Mouse (Mus musculus) kidney, adult 2 months (tissue): ENCODE measurements around the gene 1700012B07Rik.

ENCODE experiments used
- CTCF ChIP-seq: fragments of 200-500 bp; conservative IDR thresholded peaks from 2 replicates; pipeline ENCODE4 v1.5.1; 2011; ENCODE audit warnings: low read depth, mild to moderate bottlenecking, control low read depth, low read length, moderate library complexity, mixed read lengths; ENCODE audit not compliant: insufficient read depth, insufficient read length
- POLR2A ChIP-seq: fragments of 200-500 bp; IDR thresholded peaks from one replicate; pipeline ENCODE4 v1.6.1; 2011; ENCODE audit warnings: low read depth, low read length, control low read depth

DNA sequence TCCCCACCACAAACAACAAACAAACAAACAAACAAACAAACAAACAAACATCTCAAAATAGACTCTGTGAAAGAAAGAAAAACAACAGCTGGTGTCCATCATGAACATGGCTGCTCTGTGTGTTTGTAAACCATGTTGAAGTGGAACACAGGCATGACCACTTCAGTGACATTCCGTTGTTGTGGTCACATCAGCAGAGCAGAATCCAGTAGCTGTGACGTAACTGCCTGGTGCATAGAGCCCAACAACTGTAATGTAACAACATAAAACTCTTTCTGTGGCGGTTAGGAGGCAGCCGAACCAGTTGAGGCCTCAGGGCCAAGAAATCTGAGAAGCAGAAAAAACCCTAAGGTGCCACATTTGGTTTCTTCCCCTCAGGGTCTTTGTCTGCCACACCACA, 17.8 kb upstream of the 1700012B07Rik start:
- TF ChIP-seq POLR2A: no peak
- TF ChIP-seq CTCF: no peak
